Mouse (Mus musculus): ENCODE data around the gene Atg4d.
"Not testable (repeated sequence)": the region's sequence is repeated elsewhere in the genome, so short reads cannot be mapped to it uniquely, and the experiment has no call there.

The Atg4d gene

DNA sequence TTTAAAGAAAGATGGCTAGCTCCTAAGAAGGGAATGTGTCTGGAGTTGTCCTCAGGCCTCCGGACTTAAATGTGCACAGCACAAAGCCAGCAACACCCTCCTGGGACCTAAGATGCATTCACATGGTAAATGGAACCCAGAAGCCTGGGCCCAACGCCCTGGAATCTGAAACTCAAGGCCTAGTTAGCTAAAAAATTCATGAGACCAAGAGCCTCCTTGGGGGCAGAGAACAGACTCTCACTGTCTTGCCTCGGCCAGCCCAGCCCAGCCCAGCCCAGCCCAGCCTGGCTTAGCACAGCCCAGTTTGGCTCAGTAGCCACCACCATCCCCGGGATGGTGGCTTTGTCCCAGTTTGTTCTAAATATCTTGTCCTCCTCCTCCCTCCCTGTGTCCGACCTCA is 50.3 kb downstream of the Atg4d start:
- no peak for DNase-seq

GRCm38 (mm10) chr9:21316696-21317095 is 51.6 kb downstream of the Atg4d start:
- no peak for DNase-seq

- no peak for DNase-seq
These were observed 53.7 kb downstream of the Atg4d start for GRCm38 (mm10) chr9:21318792-21319191.

DNA sequence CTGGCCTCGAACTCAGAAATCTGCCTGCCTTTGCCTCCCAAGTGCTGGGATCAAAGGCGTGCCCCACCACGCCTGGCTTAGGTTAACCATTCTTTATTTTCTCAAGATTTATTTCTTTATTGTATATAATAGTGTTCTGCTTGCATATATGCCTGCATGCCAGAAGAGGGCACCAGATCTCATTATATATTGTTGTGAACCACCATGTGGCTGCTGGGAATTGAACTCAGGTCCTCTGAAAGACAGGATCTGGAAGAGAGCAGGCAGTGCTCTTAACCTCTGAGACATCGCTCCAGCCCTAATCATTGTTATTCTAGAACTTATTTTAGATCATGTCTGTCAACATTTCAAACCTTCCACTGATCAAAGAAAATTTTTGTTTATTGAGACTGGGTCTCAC is 54.4 kb downstream of the Atg4d start:
- DNase-seq, result no peak

DNA sequence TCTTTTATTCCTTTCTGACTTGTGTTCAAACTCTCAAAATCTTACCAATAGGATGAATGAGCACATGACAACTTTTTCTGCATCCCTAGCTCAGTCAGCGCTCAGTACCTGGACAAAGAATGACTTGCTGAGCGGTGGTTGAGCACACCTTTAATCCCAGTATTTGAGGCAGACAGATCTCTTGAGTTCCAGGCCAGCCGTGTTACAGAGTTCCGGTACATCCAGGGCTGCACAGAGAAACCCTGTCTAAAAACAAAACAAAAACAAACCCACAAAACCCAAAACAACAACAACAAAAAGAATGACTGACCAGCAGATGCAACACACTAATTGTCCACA is 55.2 kb downstream of the Atg4d start:
- no peak for DNase-seq

- DNase-seq, result peak; percentile 82
These were observed 55.8 kb downstream of the Atg4d start, which contains the start of gene Slc44a2 for GRCm38 (mm10) chr9:21320619-21321512. Gene Slc44a2 (plus strand): TSS chr9:21320698.

- DNase-seq, result peak; percentile 33
These were observed 56.4 kb downstream of the Atg4d start for GRCm38 (mm10) chr9:21321513-21321835.

DNA sequence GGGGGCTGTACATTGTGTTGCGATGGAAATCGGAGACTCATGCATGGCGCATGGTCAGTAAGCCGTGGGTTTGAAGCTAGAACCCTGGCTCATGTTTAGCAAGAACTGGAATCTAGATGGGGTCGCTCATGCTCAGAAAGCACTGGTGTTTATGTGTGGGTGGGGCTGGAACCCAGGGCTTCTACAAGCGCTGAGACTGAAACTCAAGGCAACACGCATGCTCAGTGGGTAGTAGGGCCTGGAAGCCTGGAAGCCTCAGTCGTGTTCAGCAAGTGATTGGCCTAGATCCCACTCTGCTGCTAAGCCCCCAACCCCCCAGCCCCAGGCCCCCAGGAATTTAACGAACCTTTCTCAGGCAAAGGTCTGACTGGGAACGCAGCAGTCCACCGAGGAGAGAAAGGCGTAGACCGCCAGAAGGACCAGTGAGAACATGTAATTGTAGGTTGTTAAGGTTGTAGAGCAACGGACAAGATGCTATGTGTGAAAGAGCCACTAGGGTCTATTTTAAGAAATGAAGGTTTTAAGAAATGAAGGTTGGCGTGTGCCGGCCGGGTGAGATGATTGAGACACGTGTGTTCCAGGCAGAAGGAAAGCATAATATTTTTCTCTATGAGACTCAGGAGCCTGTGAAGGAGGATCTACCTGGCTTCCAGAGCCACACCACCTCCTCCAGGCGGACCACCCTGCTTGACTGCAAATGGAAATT is 57.3 kb downstream of the Atg4d start:
- DNase-seq, result no peak

DNA sequence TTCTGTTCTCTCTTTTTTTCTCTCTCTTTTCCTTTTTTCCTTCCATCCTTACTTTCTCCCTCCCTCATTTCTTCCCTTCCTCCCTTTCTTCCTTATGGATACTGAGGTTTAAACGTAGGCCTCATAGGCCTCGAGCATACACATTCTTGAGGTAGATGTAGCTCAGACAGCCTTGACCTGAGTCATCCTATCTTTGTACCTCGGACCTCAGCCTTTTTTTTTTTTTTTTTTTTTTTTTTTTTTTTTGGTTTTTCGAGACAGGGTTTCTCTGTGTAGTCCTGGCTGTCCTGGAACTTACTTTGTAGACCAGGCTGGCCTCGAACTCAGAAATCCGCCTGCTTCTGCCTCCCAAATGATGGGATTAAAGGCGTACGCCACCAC is 57.8 kb downstream of the Atg4d start:
- not testable (repeated sequence) for DNase-seq

DNA sequence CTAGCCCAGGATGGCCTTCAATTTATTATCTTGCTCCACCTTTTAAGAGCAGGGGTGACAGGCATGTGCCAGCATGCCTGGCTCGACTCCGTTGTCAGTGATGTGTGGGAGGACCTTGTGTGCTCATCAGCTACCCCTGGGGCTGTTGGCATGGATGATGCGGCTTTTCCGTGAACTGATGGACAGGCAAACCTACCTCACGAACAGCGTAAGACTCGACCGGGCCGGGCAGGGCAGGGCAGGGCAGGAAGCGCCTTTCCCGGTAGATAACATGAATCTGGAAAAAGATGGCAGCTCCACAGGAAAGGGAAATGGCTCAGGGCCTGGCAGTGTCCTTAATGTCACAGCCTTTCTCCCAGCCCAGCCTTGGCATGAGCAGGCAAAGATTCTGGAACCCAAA is 59.2 kb downstream of the Atg4d start:
- peak; percentile 30 for DNase-seq

Measured in cerebellum, adult 11-12 months (tissue).